Mouse (Mus musculus): ENCODE results near the gene Rbm12.

GRCm38 (mm10) chr2:156143367-156143766 lies 31.6 kb upstream of the Rbm12 start:
- no peak for TF ChIP-seq CTCF (IDR thresholded peaks at IDR 0.05)
- TF ChIP-seq EP300 (IDR thresholded peaks at IDR 0.05), result no peak
